Mouse (Mus musculus) forebrain, embryonic 12.5 days (tissue): ENCODE measurements around the gene Slc2a4. TPM values are rescaled to one million over a fixed set of nuclear protein-coding genes. Genes with fewer than 3 reads are reported as not detected.
"Not testable (repeated sequence)": the region's sequence is repeated elsewhere in the genome, so short reads cannot be mapped to it uniquely, and the experiment has no call there.

Source experiments
- ATAC-seq: fragments of 200-750 bp; cut with Nextera tagmentation; 2 replicates; pipeline ENCODE4 v1.8.0; 2017; ENCODE audit warnings: moderate TSS enrichment; ENCODE audit not compliant: low FRiP score
- H3K27ac ChIP-seq: fragments of 300-500 bp; sonication (generic); 2 replicates; pipeline ENCODE4 v1.5.1; 2016; ENCODE audit warnings: mild to moderate bottlenecking
- H3K27me3 ChIP-seq: fragments of 300-500 bp; sonication (generic); 2 replicates; pipeline ENCODE4 v1.6.1; 2016; ENCODE audit warnings: mild to moderate bottlenecking
- H3K36me3 ChIP-seq: fragments of 300-500 bp; sonication (generic); replicated peaks from 2 replicates; pipeline ENCODE4 v1.6.1; 2016; ENCODE audit warnings: mild to moderate bottlenecking
- H3K4me1 ChIP-seq: fragments of 300-500 bp; sonication (generic); 2 replicates; pipeline ENCODE4 v1.6.1; 2016
- H3K4me2 ChIP-seq: fragments of 300-500 bp; sonication (generic); 2 replicates; pipeline ENCODE4 v1.6.1; 2016; ENCODE audit warnings: mild to moderate bottlenecking, moderate library complexity
- H3K4me3 ChIP-seq: fragments of 300-500 bp; sonication (generic); replicated peaks from 2 replicates; pipeline ENCODE4 v1.5.1; 2016; ENCODE audit warnings: mild to moderate bottlenecking
- H3K9ac ChIP-seq: fragments of 300-500 bp; sonication (generic); 2 replicates; pipeline ENCODE4 v1.6.1; 2016; ENCODE audit warnings: mild to moderate bottlenecking
- H3K9me3 ChIP-seq: fragments of 300-500 bp; sonication (generic); 2 replicates; pipeline ENCODE4 v1.6.1; 2016
- WGBS: fragments of 180-500 bp; shearing (Covaris S2); methylation state at CpG from one replicate; pipeline ENCODE4 v1.1.7; 2016; 5-methylcytosine and 5-hydroxymethylcytosine counted together
- polyA plus RNA-seq: library from polyadenylated mRNA; unstranded; fragments of >200 nt; fragmentation: Nextera tagmentation; extraction: Ambion mirVana; gene quantifications from 2 replicates; pipeline ENCODE4 v1.2.1, GENCODE M21; 2016

The Slc2a4 gene
- polyA plus RNA-seq, 1 experiment from 2014 or later = 13.3 TPM

- 2% methylated on average over 45 of the region's 62 CpGs for WGBS
- H3K4me3 ChIP-seq = peak within 1 kb of the TSS; percentile 63
- no peaks in the 10 kb centered on the region for H3K36me3 ChIP-seq
- H3K27ac ChIP-seq = no peak within 1 kb of the TSS
- peaks cover 41% of the 10 kb centered on the region for H3K27me3 ChIP-seq
- peaks cover 24% of the 10 kb centered on the region for H3K4me1 ChIP-seq
- no peaks in the 10 kb centered on the region for H3K9me3 ChIP-seq
- peak; percentile 93 for ATAC-seq
- H3K4me2 ChIP-seq = peak within 1 kb of the TSS; percentile 100
- H3K9ac ChIP-seq = peak within 1 kb of the TSS; percentile 70
Observed at GRCm38 (mm10) chr11:69935137-69935879, 12.7 kb downstream of the Slc2a4 start, which contains the start of gene Ybx2. Ybx2 (plus strand) TSS chr11:69935796.

GRCm38 (mm10) chr11:69934681-69935080, 13.3 kb downstream of the Slc2a4 start:
- Histone ChIP-seq H3K27me3 (peaks cover 41% of the 10 kb centered on the region), H3K4me3 (peak overlapping the region; percentile 19; the same call in 1 of the 2 replicates), H3K9me3 (no peaks in the 10 kb centered on the region), H3K9ac (no peak overlapping the region), H3K4me1 (peaks cover 24% of the 10 kb centered on the region), H3K4me2 (peak overlapping the region; percentile 48), H3K36me3 (no peaks in the 10 kb centered on the region), H3K27ac (no peak overlapping the region)
- no peak for ATAC-seq
- 23% methylated on average over 6 of the region's 6 CpGs for WGBS

DNA sequence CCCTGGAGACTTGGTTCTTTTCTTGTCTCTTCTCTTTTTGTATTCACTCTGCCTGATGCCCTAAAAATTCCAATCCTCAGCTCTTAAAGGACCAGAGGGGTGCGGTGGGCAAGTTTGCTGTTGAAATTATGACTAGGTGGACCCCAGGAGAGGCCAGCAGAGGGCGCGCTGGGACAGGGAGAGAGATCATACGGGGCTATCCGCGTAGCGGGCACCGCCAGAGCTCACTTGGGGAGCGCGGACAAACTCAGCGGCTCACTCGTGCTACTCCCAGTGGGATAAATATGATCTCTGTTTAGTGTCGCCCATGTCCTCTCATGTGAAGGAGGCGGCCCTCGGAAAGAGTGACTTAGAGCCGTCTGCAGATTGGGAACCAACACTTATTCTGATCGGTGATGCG, 13.8 kb downstream of the Slc2a4 start:
- H3K4me2 ChIP-seq = peak overlapping the region; percentile 48
- no peaks in the 10 kb centered on the region for H3K36me3 ChIP-seq
- no peak overlapping the region for H3K9ac ChIP-seq
- WGBS = under 1% methylated on average over 18 of the region's 18 CpGs
- H3K27me3 ChIP-seq = peaks cover 39% of the 10 kb centered on the region
- ATAC-seq = peak; percentile 35; the same call in 1 of the 2 replicates
- H3K27ac ChIP-seq = peak overlapping the region; percentile 19; the same call in 1 of the 2 replicates
- H3K4me3 ChIP-seq = peak overlapping the region; percentile 19
- no peaks in the 10 kb centered on the region for H3K9me3 ChIP-seq
- H3K4me1 ChIP-seq = peaks cover 24% of the 10 kb centered on the region

GRCm38 (mm10) chr11:69933066-69933465, 14.9 kb downstream of the Slc2a4 start:
- Histone ChIP-seq H3K9me3 (no peaks in the 10 kb centered on the region), H3K4me3 (no peak overlapping the region), H3K27me3 (peaks cover 28% of the 10 kb centered on the region), H3K4me2 (no peak overlapping the region), H3K36me3 (no peaks in the 10 kb centered on the region), H3K27ac (no peak overlapping the region), H3K4me1 (peaks cover 24% of the 10 kb centered on the region), H3K9ac (no peak overlapping the region)
- 78% methylated on average over 4 of the region's 4 CpGs for WGBS
- no peak for ATAC-seq

DNA sequence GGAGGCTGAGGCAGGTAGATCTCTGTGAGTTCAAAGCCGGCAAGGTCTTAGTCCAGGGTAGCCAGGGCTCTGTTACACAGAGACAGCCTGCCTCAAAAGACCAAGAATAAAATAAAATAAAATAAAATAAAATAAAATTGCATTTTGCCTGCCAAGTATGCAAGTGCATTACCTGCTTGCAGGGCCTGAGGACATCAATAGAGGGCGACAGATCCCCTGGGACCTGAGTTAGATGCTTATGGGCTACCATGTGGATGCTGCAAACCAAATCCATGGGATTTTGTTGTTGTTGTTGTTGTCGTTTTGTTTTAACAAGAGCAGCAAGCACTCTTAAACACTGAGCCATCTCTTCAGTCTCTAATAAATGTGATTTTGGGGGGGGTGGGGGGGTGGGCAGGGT, 15.7 kb downstream of the Slc2a4 start:
- no peaks in the 10 kb centered on the region for H3K36me3 ChIP-seq
- H3K4me1 ChIP-seq = peaks cover 22% of the 10 kb centered on the region
- no peak for ATAC-seq
- no peak overlapping the region for H3K27ac ChIP-seq
- H3K27me3 ChIP-seq = peaks cover 20% of the 10 kb centered on the region
- 37% methylated on average over 3 of the region's 3 CpGs for WGBS
- no peaks in the 10 kb centered on the region for H3K9me3 ChIP-seq
- H3K4me3 ChIP-seq = no peak overlapping the region
- H3K9ac ChIP-seq = no peak overlapping the region
- H3K4me2 ChIP-seq = no peak overlapping the region

- H3K4me1 ChIP-seq = peaks cover 17% of the 10 kb centered on the region
- 79% methylated on average over 8 of the region's 8 CpGs for WGBS
- H3K27ac ChIP-seq = no peak overlapping the region
- no peak overlapping the region for H3K4me2 ChIP-seq
- peaks cover 15% of the 10 kb centered on the region for H3K27me3 ChIP-seq
- no peak for ATAC-seq
- no peaks in the 10 kb centered on the region for H3K36me3 ChIP-seq
- H3K4me3 ChIP-seq = no peak overlapping the region
- no peaks in the 10 kb centered on the region for H3K9me3 ChIP-seq
- no peak overlapping the region for H3K9ac ChIP-seq
Observed at GRCm38 (mm10) chr11:69931769-69932168, 16.2 kb downstream of the Slc2a4 start.

GRCm38 (mm10) chr11:69930967-69931537, 16.9 kb downstream of the Slc2a4 start:
- H3K9me3 ChIP-seq = no peaks in the 10 kb centered on the region
- no peak for ATAC-seq
- WGBS = 75% methylated on average over 3 of the region's 3 CpGs
- H3K27me3 ChIP-seq = peaks cover 8% of the 10 kb centered on the region
- H3K4me1 ChIP-seq = peaks cover 10% of the 10 kb centered on the region
- no peak overlapping the region for H3K4me3 ChIP-seq
- H3K36me3 ChIP-seq = no peaks in the 10 kb centered on the region
- H3K4me2 ChIP-seq = no peak overlapping the region
- H3K27ac ChIP-seq = no peak overlapping the region
- no peak overlapping the region for H3K9ac ChIP-seq

GRCm38 (mm10) chr11:69930176-69930575, 17.8 kb downstream of the Slc2a4 start:
- WGBS = 87% methylated on average over 8 of the region's 8 CpGs
- H3K27me3 ChIP-seq, H3K4me2 ChIP-seq, ATAC-seq, H3K27ac ChIP-seq, H3K9ac ChIP-seq, H3K36me3 ChIP-seq, H3K4me3 ChIP-seq, H3K4me1 ChIP-seq, H3K9me3 ChIP-seq: not testable (repeated sequence)

DNA sequence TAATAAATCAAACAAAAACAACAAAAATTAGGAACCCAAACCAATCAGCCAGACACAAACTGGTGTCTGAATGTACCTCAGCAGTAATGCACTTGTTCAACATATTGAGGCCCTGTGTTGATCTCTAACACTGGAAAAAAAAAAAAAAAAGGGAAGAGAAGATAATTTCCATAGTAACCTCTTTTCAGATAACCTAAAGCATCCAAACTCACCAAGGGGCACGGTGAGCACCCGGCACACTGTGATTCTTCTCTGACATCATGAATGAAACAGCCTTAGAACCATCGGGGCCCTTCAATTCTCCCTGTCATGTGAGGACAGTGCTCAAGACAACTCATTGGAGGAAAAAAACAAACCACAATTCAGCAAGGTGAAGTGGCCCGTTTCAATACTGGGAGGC, 18.3 kb downstream of the Slc2a4 start:
- Histone ChIP-seq H3K27ac (no peak overlapping the region), H3K4me3 (no peak overlapping the region), H3K4me1 (0 out of 2 replicates have a peak, but pooled peaks cover 2% of the 10 kb centered on the region), H3K9ac (no peak overlapping the region), H3K9me3 (no peaks in the 10 kb centered on the region), H3K4me2 (no peak overlapping the region), H3K36me3 (no peaks in the 10 kb centered on the region), H3K27me3 (0 out of 2 replicates have a peak, but pooled peaks cover 2% of the 10 kb centered on the region)
- 85% methylated on average over 4 of the region's 4 CpGs for WGBS
- ATAC-seq = no peak

GRCm38 (mm10) chr11:69927501-69927900, 20.5 kb downstream of the Slc2a4 start:
- 94% methylated on average over 2 of the region's 2 CpGs for WGBS
- H3K36me3 ChIP-seq = no peaks in the 10 kb centered on the region

DNA sequence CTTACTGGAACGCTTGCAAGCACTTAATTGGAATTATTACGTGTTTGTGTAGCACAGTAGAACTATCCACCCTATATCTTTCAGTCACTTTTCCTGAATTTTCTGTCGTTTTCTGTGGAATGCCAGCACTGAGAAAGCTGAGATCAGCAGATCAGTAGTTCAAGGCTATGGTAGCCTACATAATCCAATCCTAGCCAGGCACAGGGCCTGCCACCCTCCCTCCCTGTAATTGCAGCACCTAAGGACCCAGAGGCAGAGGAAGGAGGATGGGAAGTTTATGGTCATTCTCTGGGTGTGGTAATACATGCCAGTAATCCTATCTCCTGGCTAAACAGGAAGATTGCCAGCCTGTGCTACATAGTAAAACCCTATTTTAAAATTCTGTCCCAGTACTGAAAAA, 25.2 kb downstream of the Slc2a4 start:
- ATAC-seq = no peak
- Histone ChIP-seq H3K9ac (peak overlapping the region; percentile 99; the same call in 1 of the 2 replicates), H3K27me3 (no peaks in the 10 kb centered on the region), H3K36me3 (peaks cover 16% of the 10 kb centered on the region), H3K4me3 (no peak overlapping the region), H3K4me1 (peaks cover 19% of the 10 kb centered on the region), H3K27ac (peak overlapping the region; percentile 94; the same call in 1 of the 2 replicates), H3K9me3 (no peaks in the 10 kb centered on the region), H3K4me2 (0 out of 2 replicates have a peak overlapping the region, but pooled peaks have one; percentile 92)
- 70% methylated on average over 3 of the region's 3 CpGs for WGBS

More at GRCm38 (mm10) chr11:69927501-69927900, 20.5 kb downstream of the Slc2a4 start:
- H3K27ac ChIP-seq = no peak overlapping the region
- H3K4me1 ChIP-seq = peaks cover under 1% of the 10 kb centered on the region; the same call in 1 of the 2 replicates
- H3K4me3 ChIP-seq = no peak overlapping the region
- no peaks in the 10 kb centered on the region for H3K27me3 ChIP-seq
- no peak overlapping the region for H3K4me2 ChIP-seq
- no peak for ATAC-seq
- H3K9me3 ChIP-seq = no peaks in the 10 kb centered on the region
- H3K9ac ChIP-seq = no peak overlapping the region

DNA sequence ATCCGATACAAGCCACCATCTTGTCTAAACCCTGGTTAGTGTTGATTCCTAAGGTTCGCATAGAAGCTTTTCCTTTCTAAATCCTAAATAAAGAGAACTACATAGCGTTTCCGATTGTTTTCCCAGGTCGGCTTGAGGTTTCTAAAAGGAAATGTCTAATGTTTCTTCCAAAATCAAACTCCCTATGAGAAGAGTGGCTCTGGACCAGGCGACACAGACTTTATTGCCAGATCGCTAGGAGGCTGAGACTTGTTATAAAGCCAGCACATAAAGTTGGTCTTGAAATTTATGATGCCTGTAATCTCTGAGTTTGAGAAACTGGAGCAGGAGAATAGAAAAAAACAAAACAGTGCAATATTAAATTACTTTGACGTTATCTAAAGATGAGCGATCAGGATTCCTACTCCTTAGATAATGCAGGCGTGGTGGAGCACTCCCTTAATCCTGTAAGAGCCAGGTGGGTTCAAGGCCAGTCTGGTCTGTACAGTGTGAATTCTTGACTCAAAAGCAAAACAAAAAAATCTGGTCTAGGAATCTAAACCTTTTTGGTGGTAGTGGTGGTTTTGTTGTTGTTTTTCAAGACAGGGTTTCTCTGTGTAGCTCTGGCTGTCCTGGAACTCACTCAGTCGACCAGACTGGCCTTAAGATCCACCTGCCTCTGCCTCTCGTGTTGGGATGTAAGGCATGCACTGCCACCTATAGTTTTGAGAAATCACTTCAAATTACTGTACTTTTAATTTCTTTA, 25.8 kb downstream of the Slc2a4 start:
- Histone ChIP-seq H3K9ac (peak overlapping the region; percentile 99), H3K27ac (peak overlapping the region; percentile 94), H3K4me1 (peaks cover 19% of the 10 kb centered on the region), H3K36me3 (peaks cover 22% of the 10 kb centered on the region), H3K9me3 (no peaks in the 10 kb centered on the region), H3K27me3 (no peaks in the 10 kb centered on the region), H3K4me3 (peak overlapping the region; percentile 100), H3K4me2 (peak overlapping the region; percentile 92)
- no peak for ATAC-seq
- WGBS = 4% methylated on average over 12 of the region's 12 CpGs
